Mouse (Mus musculus) intestine, embryonic 14.5 days (tissue): ENCODE measurements around the gene Foxn3. TPM values are rescaled to one million over a fixed set of nuclear protein-coding genes. Genes with fewer than 3 reads are reported as not detected.
A peak's percentile ranks its signal among the peaks of the same experiment; 100 is the strongest.

Source experiments
- ATAC-seq: fragments of 200-750 bp; cut with Nextera tagmentation; replicated peaks from 2 replicates; pipeline ENCODE4 v1.8.0; 2017; ENCODE audit warnings: low read depth, moderate number of reproducible peaks, moderate TSS enrichment, moderate library complexity; ENCODE audit not compliant: low FRiP score, low TSS enrichment
- DNase-seq: peaks from one replicate; pipeline ENCODE4 v3.0.0-alpha.2; 2018; ENCODE audit warnings: low spot score
- H3K27ac ChIP-seq: fragments of 300-500 bp; sonication (generic); 2 replicates; pipeline ENCODE4 v1.5.1; 2014; ENCODE audit warnings: low read depth, mild to moderate bottlenecking, control low read depth
- H3K27me3 ChIP-seq: fragments of 300-500 bp; sonication (generic); replicated peaks from 2 replicates; pipeline ENCODE4 v1.6.1; 2014; ENCODE audit warnings: low read length, control low read depth; ENCODE audit not compliant: control insufficient read depth, insufficient read depth
- H3K36me3 ChIP-seq: fragments of 300-500 bp; sonication (generic); 2 replicates; pipeline ENCODE4 v1.6.1; 2014; ENCODE audit warnings: low read length, control low read depth; ENCODE audit not compliant: control insufficient read depth, insufficient read depth
- H3K4me1 ChIP-seq: fragments of 300-500 bp; sonication (generic); replicated peaks from 2 replicates; pipeline ENCODE4 v1.6.1; 2014; ENCODE audit warnings: low read length, control low read depth, mixed read lengths; ENCODE audit not compliant: control insufficient read depth, insufficient read depth
- H3K4me2 ChIP-seq: fragments of 300-500 bp; sonication (generic); 2 replicates; pipeline ENCODE4 v1.6.1; 2014; ENCODE audit warnings: low read length
- H3K4me3 ChIP-seq: fragments of 300-500 bp; sonication (generic); 2 replicates; pipeline ENCODE4 v1.5.1; 2014; ENCODE audit warnings: low read depth, low read length, control low read depth, mixed read lengths
- H3K9ac ChIP-seq: fragments of 300-500 bp; sonication (generic); 2 replicates; pipeline ENCODE4 v1.6.1; 2014; ENCODE audit warnings: mild to moderate bottlenecking, low read length
- H3K9me3 ChIP-seq: fragments of 300-500 bp; sonication (generic); 2 replicates; pipeline ENCODE4 v1.6.1; 2016; ENCODE audit warnings: low read length, control low read depth; ENCODE audit not compliant: control insufficient read depth
- WGBS: fragments of 180-500 bp; shearing (Covaris S2); extraction: QIAGEN DNeasy Blood & Tissue Kit; methylation state at CpG from one replicate; pipeline ENCODE4 v1.1.7; 2014; 5-methylcytosine and 5-hydroxymethylcytosine counted together
- polyA plus RNA-seq: library from polyadenylated mRNA; unstranded; fragments of >200 nt; fragmentation: Nextera tagmentation; extraction: Ambion mirVana; gene quantifications from 2 replicates; pipeline ENCODE4 v1.2.1, GENCODE M21; 2014

Gene Foxn3
- polyA plus RNA-seq, 1 experiment from 2014 or later, result 74.3 TPM

DNA sequence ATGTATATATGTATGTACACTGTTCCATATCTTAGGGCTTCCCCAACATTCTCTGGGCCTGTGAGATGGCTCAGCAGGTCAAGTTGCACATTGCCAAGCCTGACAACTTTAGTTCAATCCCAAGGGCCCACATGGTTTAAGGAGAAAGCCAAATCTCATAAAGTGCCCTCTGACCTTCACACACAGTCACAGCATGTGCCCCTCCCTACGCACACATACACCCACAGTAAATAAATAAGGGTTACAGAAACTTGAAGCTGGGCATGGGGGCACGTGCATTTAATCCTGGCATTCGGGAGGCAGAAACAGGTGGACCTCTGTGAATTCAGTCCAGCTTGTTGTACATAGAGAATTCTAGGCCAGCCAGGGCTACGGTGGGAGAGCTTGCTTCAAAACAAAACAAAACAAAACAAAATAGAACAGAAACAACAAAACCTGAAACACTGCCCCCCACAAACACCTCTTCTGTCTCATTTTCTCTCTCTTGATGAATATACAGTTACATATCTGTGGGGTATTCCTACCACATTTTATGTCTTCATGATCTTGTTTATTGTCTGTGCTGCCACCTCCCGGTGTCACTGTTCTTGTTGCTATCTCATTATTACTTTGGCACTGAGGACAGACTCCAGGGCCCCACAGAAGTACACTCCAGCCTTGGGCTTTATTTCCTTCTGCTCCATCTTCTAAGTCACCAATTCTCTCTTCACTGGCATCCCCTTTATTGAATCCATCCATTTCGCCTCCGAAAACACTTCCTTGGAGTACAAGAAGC is 19.8 kb downstream of the Foxn3 start:
- DNase-seq, result no peak
- Histone ChIP-seq H3K9ac (no peak overlapping the region), H3K27ac (no peak overlapping the region), H3K4me1 (peaks cover 9% of the 10 kb centered on the region; the same call in 1 of the 2 replicates), H3K36me3 (no peaks in the 10 kb centered on the region), H3K4me2 (no peak overlapping the region), H3K4me3 (no peak overlapping the region), H3K27me3 (no peaks in the 10 kb centered on the region), H3K9me3 (no peaks in the 10 kb centered on the region)
- no peak for ATAC-seq
- 94% methylated on average over 7 of the region's 7 CpGs for WGBS

GRCm38 (mm10) chr12:99540201-99540600 is 23.2 kb downstream of the Foxn3 start:
- H3K27me3 ChIP-seq, result no peaks in the 10 kb centered on the region
- H3K9ac ChIP-seq, result no peak overlapping the region
- no peak overlapping the region for H3K27ac ChIP-seq
- DNase-seq (no peak), ATAC-seq (no peak)
- no peak overlapping the region for H3K4me2 ChIP-seq
- 0 out of 2 replicates have a peak, but pooled peaks cover 1% of the 10 kb centered on the region for H3K4me1 ChIP-seq
- H3K9me3 ChIP-seq, result 0 out of 2 replicates have a peak, but pooled peaks cover 12% of the 10 kb centered on the region
- WGBS, result 89% methylated on average over 4 of the region's 4 CpGs
- no peaks in the 10 kb centered on the region for H3K36me3 ChIP-seq
- H3K4me3 ChIP-seq, result no peak overlapping the region

DNA sequence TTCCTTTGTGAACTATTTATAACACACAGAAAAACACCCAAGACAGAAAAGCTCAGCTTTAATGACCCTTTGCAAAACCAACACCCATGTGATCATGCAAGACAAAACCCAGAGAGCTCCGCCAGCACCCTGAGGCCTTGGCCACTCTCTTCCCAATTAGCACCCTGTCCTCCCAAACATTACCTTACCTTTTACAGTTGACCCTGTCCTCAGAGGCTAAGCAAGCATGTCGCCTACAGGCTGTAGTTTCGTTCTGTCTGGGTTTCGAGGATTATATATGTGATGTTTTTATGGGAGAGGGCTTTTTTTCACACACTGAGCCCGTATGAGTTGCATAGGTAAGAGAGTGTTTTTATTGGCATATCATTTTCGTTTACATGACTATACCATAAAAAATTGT is 26.1 kb downstream of the Foxn3 start:
- no peaks in the 10 kb centered on the region for H3K27me3 ChIP-seq
- 85% methylated on average over 6 of the region's 6 CpGs for WGBS
- DNase-seq (no peak), ATAC-seq (no peak)
- 0 out of 2 replicates have a peak, but pooled peaks cover 12% of the 10 kb centered on the region for H3K9me3 ChIP-seq
- no peak overlapping the region for H3K4me2 ChIP-seq
- H3K4me1 ChIP-seq, result no peaks in the 10 kb centered on the region
- no peak overlapping the region for H3K27ac ChIP-seq
- H3K4me3 ChIP-seq, result no peak overlapping the region
- no peaks in the 10 kb centered on the region for H3K36me3 ChIP-seq
- no peak overlapping the region for H3K9ac ChIP-seq

- DNase-seq (no peak), ATAC-seq (no peak)
- H3K27me3 ChIP-seq, result no peaks in the 10 kb centered on the region
- no peaks in the 10 kb centered on the region for H3K4me1 ChIP-seq
- H3K36me3 ChIP-seq, result no peaks in the 10 kb centered on the region
- H3K9me3 ChIP-seq, result 0 out of 2 replicates have a peak, but pooled peaks cover 12% of the 10 kb centered on the region
- H3K9ac ChIP-seq, result no peak overlapping the region
- H3K4me2 ChIP-seq, result no peak overlapping the region
- no peak overlapping the region for H3K4me3 ChIP-seq
- 95% methylated on average over 5 of the region's 5 CpGs for WGBS
- H3K27ac ChIP-seq, result no peak overlapping the region
Measured at GRCm38 (mm10) chr12:99536426-99536825, 27.0 kb downstream of the Foxn3 start.

DNA sequence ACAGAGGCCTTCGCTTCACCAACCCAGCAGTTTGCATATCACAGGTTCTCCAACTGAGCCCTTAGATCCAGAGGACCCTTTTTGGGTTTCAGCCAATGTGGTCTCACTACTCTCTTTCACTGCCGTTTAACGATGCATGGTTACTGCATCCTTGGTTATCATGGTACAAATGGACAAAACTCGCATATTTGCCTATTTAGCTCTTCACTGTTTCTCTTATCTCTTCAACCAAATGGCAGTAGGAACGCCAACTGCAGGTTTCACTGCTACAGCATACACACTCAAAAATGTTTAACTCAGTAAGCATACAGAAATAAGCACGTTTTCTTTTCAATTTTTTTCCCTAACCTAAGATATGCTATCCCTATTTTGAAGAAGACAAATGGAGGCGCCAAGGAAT is 31.0 kb downstream of the Foxn3 start:
- peaks cover 24% of the 10 kb centered on the region for H3K4me1 ChIP-seq
- no peaks in the 10 kb centered on the region for H3K36me3 ChIP-seq
- no peak for ATAC-seq
- no peak overlapping the region for H3K27ac ChIP-seq
- 0 out of 2 replicates have a peak, but pooled peaks cover 12% of the 10 kb centered on the region for H3K9me3 ChIP-seq
- no peak for DNase-seq
- no peak overlapping the region for H3K4me3 ChIP-seq
- no peaks in the 10 kb centered on the region for H3K27me3 ChIP-seq
- no peak overlapping the region for H3K9ac ChIP-seq
- 94% methylated on average over 7 of the region's 7 CpGs for WGBS
- no peak overlapping the region for H3K4me2 ChIP-seq

DNA sequence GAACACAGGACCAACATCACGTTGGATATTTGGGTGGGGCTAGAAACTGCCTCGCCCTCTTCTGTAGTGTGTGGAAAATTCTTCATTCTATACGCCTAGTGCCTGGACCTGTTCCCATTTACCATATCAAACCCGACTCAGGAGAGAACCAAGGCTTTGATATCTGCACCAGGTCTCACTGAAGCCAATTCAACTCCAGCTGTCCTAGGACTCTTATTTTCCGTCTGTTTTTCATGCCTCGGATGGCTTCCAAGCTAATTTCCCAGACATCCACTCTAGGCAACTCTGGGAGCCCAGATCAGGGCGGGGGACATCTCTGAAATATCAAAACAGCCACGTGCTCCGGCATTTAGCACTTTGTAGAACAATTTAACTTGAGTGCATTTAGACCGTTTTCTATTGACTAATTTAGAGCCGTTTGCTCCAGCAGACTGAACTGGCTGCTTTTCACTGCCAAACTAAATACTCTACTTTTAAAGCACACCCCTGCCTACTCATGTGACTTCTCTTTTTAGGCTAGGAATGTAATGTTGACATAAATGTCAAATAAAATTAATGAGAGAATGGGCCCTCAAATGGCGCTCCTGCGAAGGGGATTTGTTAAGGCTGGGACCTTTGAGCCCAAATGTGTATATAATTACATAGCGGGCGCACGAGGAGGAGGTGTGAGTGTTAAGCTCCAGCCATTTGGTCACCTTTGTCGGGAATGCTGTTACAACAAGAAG is 33.5 kb downstream of the Foxn3 start:
- DNase-seq (no peak), ATAC-seq (peak; percentile 43; the same call in 1 of the 2 replicates)
- no peak overlapping the region for H3K4me3 ChIP-seq
- no peaks in the 10 kb centered on the region for H3K36me3 ChIP-seq
- H3K27ac ChIP-seq, result peak overlapping the region; percentile 60; the same call in 1 of the 2 replicates
- peaks cover 30% of the 10 kb centered on the region for H3K4me1 ChIP-seq
- no peak overlapping the region for H3K9ac ChIP-seq
- peak overlapping the region; percentile 32 for H3K4me2 ChIP-seq
- no peaks in the 10 kb centered on the region for H3K27me3 ChIP-seq
- 23% methylated on average over 17 of the region's 17 CpGs for WGBS
- H3K9me3 ChIP-seq, result no peaks in the 10 kb centered on the region

DNA sequence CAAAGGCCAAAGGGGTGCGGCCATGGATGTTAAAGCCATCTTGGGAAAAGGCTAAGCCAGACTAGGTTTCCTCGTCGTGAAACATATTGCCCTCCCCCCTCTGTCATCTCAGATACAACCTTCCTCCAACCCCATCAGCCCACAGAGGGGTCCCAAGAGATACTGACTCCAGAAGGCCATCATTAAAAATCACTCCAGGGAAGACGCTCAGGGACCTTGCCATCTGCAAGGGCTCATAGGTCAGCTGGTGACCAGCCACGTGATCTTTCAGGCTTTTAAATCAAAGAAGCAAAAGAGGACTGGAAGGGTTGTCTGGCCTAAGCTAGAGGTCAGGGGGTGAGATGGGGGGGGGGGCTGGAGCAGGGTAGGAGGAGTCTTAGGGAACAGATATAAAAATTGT is 34.4 kb downstream of the Foxn3 start:
- Histone ChIP-seq H3K9ac (no peak overlapping the region), H3K36me3 (no peaks in the 10 kb centered on the region), H3K27ac (peak overlapping the region; percentile 60; the same call in 1 of the 2 replicates), H3K4me1 (peaks cover 30% of the 10 kb centered on the region), H3K27me3 (no peaks in the 10 kb centered on the region), H3K9me3 (no peaks in the 10 kb centered on the region), H3K4me3 (no peak overlapping the region), H3K4me2 (no peak overlapping the region)
- peak; percentile 38 for DNase-seq
- ATAC-seq, result no peak
- WGBS, result 54% methylated on average over 5 of the region's 5 CpGs

DNA sequence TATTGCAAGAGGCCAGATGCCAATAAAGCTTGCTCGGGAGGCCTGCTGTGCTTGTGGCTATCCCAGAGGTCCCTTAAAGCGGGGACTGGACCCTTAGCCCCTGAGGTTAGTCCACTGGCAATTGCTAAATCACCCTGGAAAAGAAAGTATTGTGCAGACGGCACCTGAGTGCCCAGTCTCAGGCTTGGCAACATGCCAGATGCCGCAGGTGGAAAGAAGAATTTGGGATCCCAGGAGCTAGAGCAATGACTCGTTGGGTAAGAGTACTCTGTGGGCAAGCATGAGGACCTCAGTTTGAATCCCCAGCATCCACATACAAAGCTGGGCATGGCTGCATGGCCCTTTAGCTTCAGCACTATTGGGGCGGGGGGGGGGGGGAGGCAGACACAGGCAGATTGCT is 35.9 kb downstream of the Foxn3 start:
- DNase-seq (peak; percentile 51), ATAC-seq (no peak)
- H3K9ac ChIP-seq, result no peak overlapping the region
- peaks cover 30% of the 10 kb centered on the region for H3K4me1 ChIP-seq
- no peak overlapping the region for H3K27ac ChIP-seq
- H3K9me3 ChIP-seq, result no peaks in the 10 kb centered on the region
- no peaks in the 10 kb centered on the region for H3K27me3 ChIP-seq
- no peaks in the 10 kb centered on the region for H3K36me3 ChIP-seq
- H3K4me2 ChIP-seq, result no peak overlapping the region
- no peak overlapping the region for H3K4me3 ChIP-seq
- 78% methylated on average over 6 of the region's 6 CpGs for WGBS
